In the genomic region with DNA sequence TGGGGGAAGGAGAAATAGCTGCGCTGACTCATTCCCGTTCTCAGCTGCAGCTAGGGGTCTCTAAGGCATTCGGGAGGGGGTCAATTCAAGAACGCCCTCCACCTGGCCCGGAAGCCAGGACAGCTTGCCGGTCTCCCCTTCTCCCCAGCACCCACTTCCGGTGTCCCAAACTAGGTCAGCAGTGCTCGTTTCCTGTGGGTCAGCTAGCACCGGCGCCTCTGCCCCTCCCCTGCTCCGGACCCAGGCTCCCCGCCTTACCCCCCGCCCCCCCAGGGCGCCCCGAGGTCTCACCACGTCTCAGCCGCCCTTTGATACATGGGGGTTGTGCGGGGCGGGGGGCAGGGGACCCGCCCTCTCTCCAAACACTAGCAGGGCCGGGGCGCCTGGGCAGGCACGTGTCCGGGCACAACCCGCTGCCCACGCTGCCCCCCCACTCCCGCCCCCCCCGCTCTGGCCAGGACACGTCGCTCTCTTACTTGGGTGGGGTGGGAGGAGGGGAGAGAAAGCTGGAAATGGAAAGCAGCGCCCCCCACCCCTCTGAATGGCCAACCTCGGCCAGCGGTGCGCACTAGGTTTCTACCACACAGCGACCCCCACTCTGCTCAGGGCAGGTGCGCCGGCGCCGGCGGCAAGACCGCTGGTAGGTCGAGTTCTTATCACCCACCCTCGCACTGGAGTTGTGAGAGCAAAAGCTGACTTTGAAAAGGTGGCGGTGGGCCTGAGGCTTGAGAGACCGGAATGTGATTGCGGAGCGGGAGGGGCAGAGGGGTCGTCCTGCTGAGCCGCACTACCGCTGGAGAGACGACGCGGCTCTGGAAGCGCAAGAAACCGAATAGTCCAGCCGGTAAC, we compare ENCODE assay signal across 8 mouse cellular contexts. TPM values are rescaled to one million over a fixed set of nuclear protein-coding genes. Genes with fewer than 3 reads are reported as not detected.
A peak's percentile ranks its signal among the peaks of the same experiment; 100 is the strongest.
DNase-seq lines count a peak whose midpoint lies in the region; ATAC-seq and TF ChIP-seq lines count a peak whose summit lies in the region.

No protein-coding gene starts in this region.

- H3K4me1 ChIP-seq in brown adipose tissue, adult 24 weeks (ENCODE audit: control insufficient read depth, insufficient read depth, insufficient read length, low read length), result peaks cover 11% of the 10 kb centered on the region
- peaks cover 97% of the 10 kb centered on the region for H3K4me1 ChIP-seq in liver, embryonic 15.5 days (replicated peaks)
- peaks cover 56% of the 10 kb centered on the region for H3K4me1 ChIP-seq in olfactory bulb, adult 2 months (ENCODE audit: control insufficient read depth, insufficient read depth, low read length)

- no peak for TF ChIP-seq POLR2A in olfactory bulb, adult 2 months (IDR thresholded peaks at IDR 0.05; ENCODE audit: insufficient read depth, low read depth, low read length)

- 0 out of 2 replicates have a peak, but pooled peaks have one; percentile 3 for ATAC-seq in liver, embryonic 15.5 days (ENCODE audit: insufficient read depth)
- ATAC-seq in inflammation-experienced regulatory T-cells, adult 6 months, result no peak

- H3K9me3 ChIP-seq in liver, embryonic 15.5 days (replicated peaks), result no peaks in the 10 kb centered on the region

- H3K9ac ChIP-seq in liver, embryonic 15.5 days, result peak overlapping the region; percentile 54

- peak overlapping the region; percentile 97 for H3K4me2 ChIP-seq in liver, embryonic 15.5 days

- no peaks in the 10 kb centered on the region for H3K36me3 ChIP-seq in liver, embryonic 15.5 days (replicated peaks)

- TF ChIP-seq CTCF in left cerebral cortex, adult 2 months (IDR thresholded peaks at IDR 0.05), result no peak
- TF ChIP-seq CTCF in gastrocnemius, adult 2 months (IDR thresholded peaks at IDR 0.05), result 0 out of 2 replicates have a peak, but pooled peaks have one; percentile 1
- no peak for TF ChIP-seq CTCF in olfactory bulb, adult 2 months (IDR thresholded peaks at IDR 0.05; ENCODE audit: insufficient read depth, low read depth, low read length)

- peaks cover 49% of the 10 kb centered on the region for H3K27me3 ChIP-seq in liver, embryonic 15.5 days

- H3K4me3 ChIP-seq in left cerebral cortex, adult 2 months, result peak overlapping the region; percentile 64
- H3K4me3 ChIP-seq in brown adipose tissue, adult 24 weeks (ENCODE audit: insufficient read depth, low read depth, low read length), result peak overlapping the region; percentile 82
- peak overlapping the region; percentile 82 for H3K4me3 ChIP-seq in gastrocnemius, adult 2 months
- H3K4me3 ChIP-seq in liver, embryonic 15.5 days (replicated peaks), result peak overlapping the region; percentile 66
- H3K4me3 ChIP-seq in olfactory bulb, adult 2 months (ENCODE audit: insufficient read depth, low read depth, low read length), result peak overlapping the region; percentile 50

- intact Hi-C loops in left cerebral cortex, adult 2 months (cut with DNase I), result no loop called here
- intact Hi-C loops in left cerebral cortex, postnatal 25 days (cut with DNase I), result no loop called here
- intact Hi-C loops in gastrocnemius, adult 2 months (cut with DNase I), result no loop called here

- 1% methylated on average over 56 of the region's 56 CpGs for WGBS in liver, embryonic 15.5 days (ENCODE audit: insufficient replicate concordance)
- WGBS in olfactory bulb, adult 2 months, result under 1% methylated on average over 56 of the region's 56 CpGs

- peak overlapping the region; percentile 89 for H3K27ac ChIP-seq in left cerebral cortex, adult 2 months
- peak overlapping the region; percentile 93 for H3K27ac ChIP-seq in brown adipose tissue, adult 24 weeks (replicated peaks; ENCODE audit: low read depth, low read length)
- H3K27ac ChIP-seq in gastrocnemius, adult 2 months, result peak overlapping the region; percentile 95
- H3K27ac ChIP-seq in liver, embryonic 15.5 days (replicated peaks), result peak overlapping the region; percentile 71
- no peak overlapping the region; the same call in 1 of the 2 replicates for H3K27ac ChIP-seq in olfactory bulb, adult 2 months (ENCODE audit: insufficient read depth, low read depth, low read length)

- no peak for DNase-seq in left cerebral cortex, adult 2 months (ENCODE audit: extremely low spot score in 1 of 2, low spot score in 2 of 2)
- no peak for DNase-seq in left cerebral cortex, postnatal 25 days (ENCODE audit: low spot score in 2 of 2)
- DNase-seq in gastrocnemius, adult 2 months, result peak; percentile 89
- peak; percentile 58 for DNase-seq in induced T-regulatory cell, adult 2 months (ENCODE audit: low read depth)

RNA-seq across cellular contexts. Expression of a gene that starts 2.7 kb away (rescaled TPM):
- 10 to 100 TPM; 12.4 to 13.2 TPM for total RNA-seq in left cerebral cortex, adult 2 months (2021)
- 10 to 100 TPM; 11.9 to 14.8 TPM for total RNA-seq in left cerebral cortex, postnatal 25 days (2021)
- polyA plus RNA-seq in brown adipose tissue, adult 24 weeks (2012; ENCODE audit: insufficient read depth, insufficient read length, missing spikeins), result 93.2 and 121 TPM in 2 replicates
- total RNA-seq in gastrocnemius, adult 2 months (2021), result 10 to 100 TPM; 22.8 to 33.3 TPM
- polyA plus RNA-seq in liver, embryonic 15.5 days (2015; fragmentation: Nextera tagmentation; extraction: Ambion mirVana), result 2.3 and 3.3 TPM in 2 replicates
- not detected in 2 replicates for polyA plus RNA-seq in olfactory bulb, adult 2 months (2012; ENCODE audit: insufficient read depth, insufficient read length, low replicate concordance, missing spikeins)
- 10 to 100 TPM; 11.1 to 16.2 (median 11.4) TPM for polyA plus RNA-seq in inflammation-experienced regulatory T-cells, adult 6 months (2017; shearing (Covaris generic))

RNA-seq across cellular contexts. Expression of a gene that starts 10.7 kb away (rescaled TPM):
- 1 to 10 TPM; 1.1 to 3.5 TPM for total RNA-seq in left cerebral cortex, adult 2 months (2021)
- total RNA-seq in left cerebral cortex, postnatal 25 days (2021), result 1 to 10 TPM in 1 of 2 experiments, not detected in 1; 3.0 TPM
- polyA plus RNA-seq in brown adipose tissue, adult 24 weeks (2012; ENCODE audit: insufficient read depth, insufficient read length, missing spikeins), result 1.3 TPM in 1 of 2 replicates, not detected in the other
- 1 to 10 TPM in 1 of 2 experiments, under 1 TPM in 1; 0.41 to 2.1 TPM for total RNA-seq in gastrocnemius, adult 2 months (2021)
- not detected in 2 replicates for polyA plus RNA-seq in liver, embryonic 15.5 days (2015; fragmentation: Nextera tagmentation; extraction: Ambion mirVana)
- polyA plus RNA-seq in olfactory bulb, adult 2 months (2012; ENCODE audit: insufficient read depth, insufficient read length, low replicate concordance, missing spikeins), result not detected in 2 replicates
- under 1 TPM in 1 of 3 experiments, not detected in 2; 0.38 TPM for polyA plus RNA-seq in inflammation-experienced regulatory T-cells, adult 6 months (2017; shearing (Covaris generic))

RNA-seq across cellular contexts. Expression of a gene that starts 19.8 kb away (rescaled TPM):
- total RNA-seq in left cerebral cortex, adult 2 months (2021), result 10 to 100 TPM; 34.5 to 37.8 TPM
- total RNA-seq in left cerebral cortex, postnatal 25 days (2021), result 10 to 100 TPM; 32.6 to 32.9 TPM
- 33.4 and 60.7 TPM in 2 replicates for polyA plus RNA-seq in brown adipose tissue, adult 24 weeks (2012; ENCODE audit: insufficient read depth, insufficient read length, missing spikeins)
- total RNA-seq in gastrocnemius, adult 2 months (2021), result 10 to 100 TPM; 40.8 to 56.4 TPM
- 14.3 and 16.4 TPM in 2 replicates for polyA plus RNA-seq in liver, embryonic 15.5 days (2015; fragmentation: Nextera tagmentation; extraction: Ambion mirVana)
- not detected in 2 replicates for polyA plus RNA-seq in olfactory bulb, adult 2 months (2012; ENCODE audit: insufficient read depth, insufficient read length, low replicate concordance, missing spikeins)
- 10 to 100 TPM; 43.1 to 63.7 (median 57.5) TPM for polyA plus RNA-seq in inflammation-experienced regulatory T-cells, adult 6 months (2017; shearing (Covaris generic))

RNA-seq across cellular contexts. Expression of a gene that starts 26.3 kb away (rescaled TPM):
- total RNA-seq in left cerebral cortex, adult 2 months (2021), result 1 to 10 TPM; 1.8 to 2.3 TPM
- 1 to 10 TPM; 1.9 to 3.1 TPM for total RNA-seq in left cerebral cortex, postnatal 25 days (2021)
- 5.9 and 10.9 TPM in 2 replicates for polyA plus RNA-seq in brown adipose tissue, adult 24 weeks (2012; ENCODE audit: insufficient read depth, insufficient read length, missing spikeins)
- 1 to 10 TPM; 1.8 to 2.5 TPM for total RNA-seq in gastrocnemius, adult 2 months (2021)
- 210 and 229 TPM in 2 replicates for polyA plus RNA-seq in liver, embryonic 15.5 days (2015; fragmentation: Nextera tagmentation; extraction: Ambion mirVana)
- not detected in 2 replicates for polyA plus RNA-seq in olfactory bulb, adult 2 months (2012; ENCODE audit: insufficient read depth, insufficient read length, low replicate concordance, missing spikeins)
- 100 to 1,000 TPM in 1 of 3 experiments, 10 to 100 TPM in 2; 23.3 to 176 (median 34.8) TPM for polyA plus RNA-seq in inflammation-experienced regulatory T-cells, adult 6 months (2017; shearing (Covaris generic))

RNA-seq across cellular contexts. Expression of a gene that starts 26.4 kb away (rescaled TPM):
- 10 to 100 TPM; 12.9 to 16.4 TPM for total RNA-seq in left cerebral cortex, adult 2 months (2021)
- 10 to 100 TPM; 10.7 to 14.6 TPM for total RNA-seq in left cerebral cortex, postnatal 25 days (2021)
- 36.0 and 37.2 TPM in 2 replicates for polyA plus RNA-seq in brown adipose tissue, adult 24 weeks (2012; ENCODE audit: insufficient read depth, insufficient read length, missing spikeins)
- 10 to 100 TPM; 15.0 to 17.2 TPM for total RNA-seq in gastrocnemius, adult 2 months (2021)
- polyA plus RNA-seq in liver, embryonic 15.5 days (2015; fragmentation: Nextera tagmentation; extraction: Ambion mirVana), result 44.8 and 50.6 TPM in 2 replicates
- polyA plus RNA-seq in olfactory bulb, adult 2 months (2012; ENCODE audit: insufficient read depth, insufficient read length, low replicate concordance, missing spikeins), result not detected in 2 replicates
- polyA plus RNA-seq in inflammation-experienced regulatory T-cells, adult 6 months (2017; shearing (Covaris generic)), result 10 to 100 TPM; 31.2 to 34.1 (median 33.7) TPM

Comparison
In these comparisons a context has a peak if more than half of its experiments do, and no peak if none do; other contexts are left out.
1. DNase-seq: peak in gastrocnemius, adult 2 months (single experiment) and induced T-regulatory cell, adult 2 months (single experiment); none in left cerebral cortex, adult 2 months (0 of 2) and left cerebral cortex, postnatal 25 days (0 of 2).
2. RNA of a gene that starts 19.8 kb away (polyA plus RNA-seq): 43.1 to 63.7 TPM in inflammation-experienced regulatory T-cells, adult 6 months, 33.4 to 60.7 TPM in brown adipose tissue, adult 24 weeks and 14.3 to 16.4 TPM in liver, embryonic 15.5 days; not detected in olfactory bulb, adult 2 months; every median in the first group is over 10 times any median in the second.
3. Peak in every context shown above with its lines, with median percentiles within 50 percentile points of each other: H3K4me3 ChIP-seq.